Mouse (Mus musculus) heart, embryonic 12.5 days (tissue): Measurements from ENCODE around the gene Dok5. TPM values are rescaled to one million over a fixed set of nuclear protein-coding genes. Genes with fewer than 3 reads are reported as not detected.

ENCODE experiments used
- ATAC-seq: fragments of 200-750 bp; cut with Nextera tagmentation; 2 replicates; pipeline ENCODE4 v1.8.0; 2017; ENCODE audit warnings: moderate TSS enrichment, moderate library complexity; ENCODE audit not compliant: insufficient number of reproducible peaks, low FRiP score
- H3K27ac ChIP-seq: fragments of 300-500 bp; sonication (generic); 2 replicates; pipeline ENCODE4 v1.5.1; 2016; ENCODE audit warnings: mild to moderate bottlenecking, moderate library complexity; ENCODE audit not compliant: poor library complexity, severe bottlenecking
- H3K27me3 ChIP-seq: fragments of 300-500 bp; sonication (generic); replicated peaks from 2 replicates; pipeline ENCODE4 v1.6.1; 2016; ENCODE audit warnings: mild to moderate bottlenecking, moderate library complexity
- H3K36me3 ChIP-seq: fragments of 300-500 bp; sonication (generic); 2 replicates; pipeline ENCODE4 v1.6.1; 2016; ENCODE audit warnings: mild to moderate bottlenecking, moderate library complexity
- H3K4me1 ChIP-seq: fragments of 300-500 bp; sonication (generic); replicated peaks from 2 replicates; pipeline ENCODE4 v1.6.1; 2016; ENCODE audit warnings: mild to moderate bottlenecking
- H3K4me2 ChIP-seq: fragments of 300-500 bp; sonication (generic); 2 replicates; pipeline ENCODE4 v1.6.1; 2016; ENCODE audit warnings: mild to moderate bottlenecking, moderate library complexity
- H3K4me3 ChIP-seq: fragments of 300-500 bp; sonication (generic); 2 replicates; pipeline ENCODE4 v1.5.1; 2016; ENCODE audit warnings: mild to moderate bottlenecking
- H3K9ac ChIP-seq: fragments of 300-500 bp; sonication (generic); 2 replicates; pipeline ENCODE4 v1.6.1; 2016; ENCODE audit warnings: mild to moderate bottlenecking, moderate library complexity
- H3K9me3 ChIP-seq: fragments of 300-500 bp; sonication (generic); replicated peaks from 2 replicates; pipeline ENCODE4 v1.6.1; 2016; ENCODE audit warnings: mild to moderate bottlenecking, moderate library complexity
- WGBS: fragments of 180-500 bp; shearing (Covaris S2); methylation state at CpG from one replicate; pipeline ENCODE4 v1.1.7; 2016; 5-methylcytosine and 5-hydroxymethylcytosine counted together
- polyA plus RNA-seq: library from polyadenylated mRNA; unstranded; fragments of >200 nt; fragmentation: Nextera tagmentation; extraction: Ambion mirVana; gene quantifications from 2 replicates; pipeline ENCODE4 v1.2.1, GENCODE M21; 2016

The Dok5 gene
- polyA plus RNA-seq, 1 experiment from 2014 or later: 7.5 TPM

GRCm38 (mm10) chr2:170802984-170803383, 71.4 kb downstream of the Dok5 start:
- no peak overlapping the region for H3K4me2 ChIP-seq
- H3K4me3 ChIP-seq: no peak overlapping the region
- peaks cover 13% of the 10 kb centered on the region; the same call in 1 of the 2 replicates for H3K9me3 ChIP-seq
- ATAC-seq: no peak
- no peak overlapping the region for H3K9ac ChIP-seq
- 0 out of 2 replicates have a peak, but pooled peaks cover 4% of the 10 kb centered on the region for H3K36me3 ChIP-seq
- H3K27me3 ChIP-seq: no peaks in the 10 kb centered on the region
- H3K27ac ChIP-seq: no peak overlapping the region
- 0 out of 2 replicates have a peak, but pooled peaks cover 3% of the 10 kb centered on the region for H3K4me1 ChIP-seq
- whole genome bisulfite sequencing: 63% methylated on average over 6 of the region's 6 CpGs

GRCm38 (mm10) chr2:170807555-170808258, 76.1 kb downstream of the Dok5 start:
- WGBS: 65% methylated on average over 12 of the region's 12 CpGs
- Histone ChIP-seq H3K36me3 (no peaks in the 10 kb centered on the region), H3K27ac (no peak overlapping the region), H3K9me3 (no peaks in the 10 kb centered on the region), H3K9ac (no peak overlapping the region), H3K4me1 (0 out of 2 replicates have a peak, but pooled peaks cover 3% of the 10 kb centered on the region), H3K4me2 (no peak overlapping the region), H3K4me3 (no peak overlapping the region), H3K27me3 (no peaks in the 10 kb centered on the region)
- no peak for ATAC-seq

DNA sequence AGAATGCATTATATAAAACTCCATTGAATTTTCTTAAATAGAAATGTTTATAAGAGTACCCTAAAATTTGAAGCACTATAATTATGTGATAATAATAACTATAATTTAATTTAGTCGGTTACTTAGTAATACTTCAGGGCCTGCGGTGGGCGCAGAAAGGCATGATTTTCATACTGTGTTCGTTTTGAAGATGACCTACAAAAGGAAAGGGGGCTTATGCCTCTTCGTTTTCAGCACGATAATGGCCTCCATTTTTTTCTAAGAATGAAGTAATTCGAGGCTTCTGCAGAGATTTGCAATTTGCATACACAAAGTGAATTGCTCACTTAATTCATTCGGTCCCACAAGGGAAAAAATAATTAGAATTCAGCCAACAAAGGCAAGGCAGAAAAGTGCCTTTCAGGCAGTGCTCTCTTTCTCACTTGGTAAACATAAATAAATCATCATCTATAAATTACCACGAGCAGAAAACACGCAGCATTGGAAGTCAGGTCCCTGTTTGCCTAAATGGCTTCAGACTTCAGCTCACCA, 76.7 kb downstream of the Dok5 start:
- Histone ChIP-seq H3K4me2 (no peak overlapping the region), H3K27ac (no peak overlapping the region), H3K4me1 (0 out of 2 replicates have a peak, but pooled peaks cover 3% of the 10 kb centered on the region), H3K9ac (no peak overlapping the region), H3K9me3 (no peaks in the 10 kb centered on the region), H3K36me3 (no peaks in the 10 kb centered on the region), H3K27me3 (no peaks in the 10 kb centered on the region), H3K4me3 (no peak overlapping the region)
- 78% methylated on average over 10 of the region's 10 CpGs for WGBS
- ATAC-seq: no peak

DNA sequence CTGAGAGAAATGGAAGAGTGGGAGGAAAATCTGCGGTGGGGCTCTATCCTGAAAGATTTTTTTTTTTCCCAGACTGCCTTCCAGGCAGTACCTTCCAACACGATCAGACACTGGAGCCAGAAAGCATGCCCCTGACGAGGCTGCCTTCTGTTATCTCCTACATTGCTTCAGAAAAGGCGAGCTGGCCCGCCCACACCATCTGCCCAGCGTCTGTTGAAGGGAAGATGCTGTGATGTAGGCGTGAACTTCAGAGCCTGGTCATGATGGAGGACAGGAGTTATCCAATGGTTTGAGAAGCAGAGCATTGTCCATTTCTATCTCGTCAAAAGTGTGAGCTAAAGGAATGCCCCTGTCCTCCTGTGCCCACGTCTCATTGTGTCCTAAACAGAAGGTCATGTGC, 79.7 kb downstream of the Dok5 start:
- H3K4me1 ChIP-seq: peaks cover 7% of the 10 kb centered on the region
- no peaks in the 10 kb centered on the region for H3K9me3 ChIP-seq
- WGBS: 34% methylated on average over 9 of the region's 9 CpGs
- no peak overlapping the region for H3K4me2 ChIP-seq
- H3K27ac ChIP-seq: no peak overlapping the region
- no peak for ATAC-seq
- no peaks in the 10 kb centered on the region for H3K36me3 ChIP-seq
- H3K9ac ChIP-seq: no peak overlapping the region
- H3K4me3 ChIP-seq: no peak overlapping the region
- H3K27me3 ChIP-seq: no peaks in the 10 kb centered on the region

DNA sequence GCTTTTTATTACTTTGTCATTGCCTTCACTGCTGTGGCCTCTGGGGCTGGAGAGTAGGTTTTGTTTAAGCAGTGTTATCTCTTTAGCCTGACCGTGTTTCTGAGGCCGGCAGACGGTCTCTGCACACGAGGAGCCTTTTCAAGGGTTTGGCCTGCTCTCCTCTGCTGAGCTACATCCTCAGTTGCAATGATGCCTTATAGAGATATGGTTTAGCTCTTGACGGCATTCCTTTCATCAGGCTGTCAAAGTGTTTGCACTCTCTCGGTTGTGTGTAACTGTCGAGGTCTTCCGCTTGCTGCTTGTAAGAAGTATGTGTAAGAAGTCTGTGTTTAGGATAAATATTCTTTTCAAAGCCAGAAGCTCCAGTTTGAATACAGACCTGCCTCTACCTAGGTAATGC, 84.7 kb downstream of the Dok5 start:
- Histone ChIP-seq H3K4me1 (peaks cover 11% of the 10 kb centered on the region), H3K4me2 (peak overlapping the region; percentile 21; the same call in 1 of the 2 replicates), H3K27ac (no peak overlapping the region), H3K9me3 (peaks cover 19% of the 10 kb centered on the region), H3K36me3 (0 out of 2 replicates have a peak, but pooled peaks cover 5% of the 10 kb centered on the region), H3K27me3 (no peaks in the 10 kb centered on the region), H3K4me3 (no peak overlapping the region), H3K9ac (no peak overlapping the region)
- ATAC-seq: no peak
- 11% methylated on average over 8 of the region's 8 CpGs for WGBS

DNA sequence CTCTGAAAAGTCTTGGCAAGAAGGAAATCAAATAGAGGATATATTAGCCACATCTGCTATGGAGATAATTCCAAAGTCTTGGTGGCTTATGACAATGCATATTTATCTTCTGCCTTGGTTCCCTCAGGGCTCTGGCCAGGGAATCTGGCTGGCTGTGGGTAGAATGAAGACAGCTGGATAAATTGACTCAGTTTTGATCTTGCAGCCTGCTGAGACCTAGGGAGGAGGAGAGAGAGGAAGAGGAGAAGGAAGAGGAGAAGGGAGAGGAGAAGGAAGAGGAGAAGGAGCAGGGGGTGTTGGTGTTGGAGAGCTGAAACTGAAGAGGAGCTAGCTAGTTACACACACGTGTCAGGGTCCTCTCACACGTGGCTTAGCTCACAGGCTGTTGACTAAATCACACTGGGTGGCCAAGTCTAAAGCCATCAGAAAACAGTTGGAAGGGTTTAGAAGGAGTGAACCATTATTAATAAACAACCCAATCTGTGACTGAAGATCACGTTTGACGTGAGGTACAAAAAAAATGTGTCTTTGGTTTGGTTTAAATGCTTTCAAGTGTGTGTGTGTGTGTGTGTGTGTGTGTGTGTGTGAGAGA, 85.6 kb downstream of the Dok5 start:
- ATAC-seq: no peak
- peaks cover 11% of the 10 kb centered on the region for H3K4me1 ChIP-seq
- no peak overlapping the region; the same call in 1 of the 2 replicates for H3K9ac ChIP-seq
- 0 out of 2 replicates have a peak, but pooled peaks cover 5% of the 10 kb centered on the region for H3K36me3 ChIP-seq
- H3K4me3 ChIP-seq: no peak overlapping the region
- H3K4me2 ChIP-seq: no peak overlapping the region
- no peaks in the 10 kb centered on the region for H3K27me3 ChIP-seq
- 78% methylated on average over 4 of the region's 4 CpGs for WGBS
- H3K27ac ChIP-seq: no peak overlapping the region
- H3K9me3 ChIP-seq: peaks cover 19% of the 10 kb centered on the region

GRCm38 (mm10) chr2:170826821-170827441, 95.3 kb downstream of the Dok5 start:
- no peak overlapping the region for H3K4me3 ChIP-seq
- ATAC-seq: no peak

DNA sequence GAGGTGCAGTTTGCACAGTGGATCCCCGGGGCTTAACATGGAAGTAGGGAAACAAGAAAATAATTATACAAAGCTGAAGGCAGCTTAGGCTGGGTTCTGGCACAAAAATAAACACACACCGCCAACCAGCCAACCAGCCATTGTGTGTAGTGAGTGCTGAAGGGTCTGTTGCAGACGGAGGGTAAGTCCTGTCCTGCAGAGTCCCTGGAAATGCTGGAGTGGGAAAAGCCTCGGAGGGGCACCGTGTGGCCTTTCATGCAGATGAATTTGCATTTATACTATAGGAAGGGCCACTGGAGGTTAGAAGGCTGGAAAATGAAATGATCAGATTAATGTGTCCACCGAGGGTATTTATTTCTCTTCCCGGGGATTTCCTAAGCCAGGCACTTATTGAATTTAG, 97.2 kb downstream of the Dok5 start:
- Histone ChIP-seq H3K4me1 (no peaks in the 10 kb centered on the region), H3K27me3 (no peaks in the 10 kb centered on the region), H3K9me3 (no peaks in the 10 kb centered on the region), H3K9ac (no peak overlapping the region), H3K36me3 (no peaks in the 10 kb centered on the region), H3K27ac (no peak overlapping the region), H3K4me2 (no peak overlapping the region), H3K4me3 (no peak overlapping the region)
- ATAC-seq: no peak
- WGBS: 57% methylated on average over 7 of the region's 7 CpGs

More at GRCm38 (mm10) chr2:170826821-170827441, 95.3 kb downstream of the Dok5 start:
- WGBS: 69% methylated on average over 17 of the region's 17 CpGs
- Histone ChIP-seq H3K27me3 (no peaks in the 10 kb centered on the region), H3K36me3 (no peaks in the 10 kb centered on the region), H3K27ac (no peak overlapping the region), H3K9me3 (no peaks in the 10 kb centered on the region), H3K4me1 (no peaks in the 10 kb centered on the region), H3K4me2 (0 out of 2 replicates have a peak overlapping the region, but pooled peaks have one; percentile 3), H3K9ac (no peak overlapping the region)

- Histone ChIP-seq H3K9me3 (no peaks in the 10 kb centered on the region), H3K9ac (no peak overlapping the region), H3K4me1 (no peaks in the 10 kb centered on the region), H3K4me3 (no peak overlapping the region), H3K27me3 (no peaks in the 10 kb centered on the region), H3K4me2 (no peak overlapping the region), H3K27ac (no peak overlapping the region), H3K36me3 (no peaks in the 10 kb centered on the region)
- ATAC-seq: no peak
- 78% methylated on average over 6 of the region's 6 CpGs for WGBS
Observed at GRCm38 (mm10) chr2:170829191-170829611, 97.6 kb downstream of the Dok5 start.

GRCm38 (mm10) chr2:170829988-170830387, 98.4 kb downstream of the Dok5 start:
- H3K9me3 ChIP-seq: no peaks in the 10 kb centered on the region
- no peak for ATAC-seq

GRCm38 (mm10) chr2:170836862-170837261, 105.3 kb downstream of the Dok5 start:
- no peaks in the 10 kb centered on the region for H3K27me3 ChIP-seq
- no peak overlapping the region for H3K27ac ChIP-seq
- no peak for ATAC-seq
- H3K36me3 ChIP-seq: no peaks in the 10 kb centered on the region
- no peak overlapping the region for H3K9ac ChIP-seq
- no peak overlapping the region for H3K4me3 ChIP-seq
- H3K9me3 ChIP-seq: no peaks in the 10 kb centered on the region
- 53% methylated on average over 10 of the region's 10 CpGs for WGBS
- H3K4me2 ChIP-seq: no peak overlapping the region
- H3K4me1 ChIP-seq: peaks cover 28% of the 10 kb centered on the region

More at GRCm38 (mm10) chr2:170829988-170830387, 98.4 kb downstream of the Dok5 start:
- no peaks in the 10 kb centered on the region for H3K4me1 ChIP-seq
- no peak overlapping the region for H3K27ac ChIP-seq
- no peak overlapping the region for H3K4me3 ChIP-seq
- no peaks in the 10 kb centered on the region for H3K36me3 ChIP-seq
- 93% methylated on average over 14 of the region's 14 CpGs for WGBS
- no peak overlapping the region for H3K4me2 ChIP-seq
- H3K9ac ChIP-seq: no peak overlapping the region
- no peaks in the 10 kb centered on the region for H3K27me3 ChIP-seq
